In genomic region chr8:105623679-105624245, GRCm38 (mm10) we compare ENCODE assay signal across 11 mouse cellular contexts. TPM values are rescaled to one million over a fixed set of nuclear protein-coding genes. Genes with fewer than 3 reads are reported as not detected.
DNase-seq lines count a peak whose midpoint lies in the region; ATAC-seq and TF ChIP-seq lines count a peak whose summit lies in the region.
"Had no signal": no experiment of that assay in that cellular context is flagged by ENCODE, and none has a peak within 500 bp of the region (broad histone marks: within the 10 kb centered on the region; RNA-seq: fewer than 3 reads in every experiment).

No protein-coding gene starts in this region.

- no peak for ATAC-seq in forebrain, embryonic 13.5 days
- ATAC-seq in forebrain, embryonic 14.5 days = no peak

- no peak overlapping the region for H3K4me2 ChIP-seq in forebrain, embryonic 13.5 days
- H3K4me2 ChIP-seq in forebrain, embryonic 14.5 days (ENCODE audit: low read length) = no peak overlapping the region

- DNase-seq in forebrain, embryonic 14.5 days (ENCODE audit: low spot score) = no peak
- peak; percentile 4 for DNase-seq in layer of hippocampus, adult 11-12 months (ENCODE audit: low spot score)
- no peak for DNase-seq in layer of hippocampus, postnatal 14 days (ENCODE audit: low spot score in 2 of 2)
- no peak for DNase-seq in embryonic facial prominence, embryonic 10.5 days (ENCODE audit: low spot score)
- no peak for DNase-seq in right cerebral cortex, postnatal 36 days (ENCODE audit: low spot score in 2 of 2)
- no peak for DNase-seq in lung, postnatal 25 days (ENCODE audit: low spot score)
- DNase-seq: adrenal gland, postnatal 25 days had no signal

- H3K9me3 ChIP-seq in forebrain, embryonic 13.5 days (replicated peaks) = no peaks in the 10 kb centered on the region
- H3K9me3 ChIP-seq in forebrain, embryonic 14.5 days (replicated peaks; ENCODE audit: control insufficient read depth, low read length) = no peaks in the 10 kb centered on the region
- no peaks in the 10 kb centered on the region for H3K9me3 ChIP-seq in embryonic facial prominence, embryonic 10.5 days

- no peaks in the 10 kb centered on the region for H3K27me3 ChIP-seq in forebrain, embryonic 13.5 days
- H3K27me3 ChIP-seq in forebrain, embryonic 14.5 days (replicated peaks; ENCODE audit: control insufficient read depth, insufficient read depth, low read length) = no peaks in the 10 kb centered on the region
- no peaks in the 10 kb centered on the region for H3K27me3 ChIP-seq in embryonic facial prominence, embryonic 10.5 days (replicated peaks; ENCODE audit: low read depth, poor library complexity, severe bottlenecking)

- H3K9ac ChIP-seq in forebrain, embryonic 13.5 days = peak overlapping the region; percentile 30; the same call in 1 of the 2 replicates
- H3K9ac ChIP-seq in forebrain, embryonic 14.5 days (ENCODE audit: low read length) = no peak overlapping the region

- H3K4me3 ChIP-seq in forebrain, embryonic 13.5 days = no peak overlapping the region
- no peak overlapping the region for H3K4me3 ChIP-seq in forebrain, embryonic 14.5 days (ENCODE audit: low read depth, low read length)
- peak overlapping the region; percentile 11; the same call in 1 of the 2 replicates for H3K4me3 ChIP-seq in embryonic facial prominence, embryonic 10.5 days
- H3K4me3 ChIP-seq in olfactory bulb, adult 2 months (ENCODE audit: insufficient read depth, low read depth, low read length) = no peak overlapping the region

- no peak overlapping the region for H3K27ac ChIP-seq in forebrain, embryonic 13.5 days
- H3K27ac ChIP-seq in forebrain, embryonic 14.5 days (ENCODE audit: low read depth, low read length) = no peak overlapping the region
- peak overlapping the region; percentile 27 for H3K27ac ChIP-seq in embryonic facial prominence, embryonic 10.5 days (replicated peaks)
- H3K27ac ChIP-seq in olfactory bulb, adult 2 months (ENCODE audit: insufficient read depth, low read depth, low read length) = peak overlapping the region; percentile 21; the same call in 1 of the 2 replicates

- WGBS in forebrain, embryonic 13.5 days = 54% methylated on average over 7 of the region's 7 CpGs
- 65% methylated on average over 7 of the region's 7 CpGs for WGBS in forebrain, embryonic 14.5 days
- 58% methylated on average over 7 of the region's 7 CpGs for whole genome bisulfite sequencing in embryonic facial prominence, embryonic 10.5 days
- WGBS in olfactory bulb, adult 2 months = 65% methylated on average over 7 of the region's 7 CpGs

- no peak for TF ChIP-seq CTCF in olfactory bulb, adult 2 months (IDR thresholded peaks at IDR 0.05; ENCODE audit: insufficient read depth, low read depth, low read length)

- H3K36me3 ChIP-seq in forebrain, embryonic 13.5 days (ENCODE audit: poor library complexity, severe bottlenecking) = peaks cover 35% of the 10 kb centered on the region
- H3K36me3 ChIP-seq in forebrain, embryonic 14.5 days (ENCODE audit: control insufficient read depth, insufficient read depth, low read length) = peaks cover 48% of the 10 kb centered on the region
- H3K36me3 ChIP-seq in embryonic facial prominence, embryonic 10.5 days (replicated peaks) = peaks cover 46% of the 10 kb centered on the region

- TF ChIP-seq POLR2A in olfactory bulb, adult 2 months (IDR thresholded peaks at IDR 0.05; ENCODE audit: insufficient read depth, low read depth, low read length) = no peak

- H3K4me1 ChIP-seq in forebrain, embryonic 13.5 days = peaks cover 37% of the 10 kb centered on the region
- peaks cover 6% of the 10 kb centered on the region for H3K4me1 ChIP-seq in forebrain, embryonic 14.5 days (ENCODE audit: control insufficient read depth, insufficient read depth, low read length)
- H3K4me1 ChIP-seq in embryonic facial prominence, embryonic 10.5 days = peaks cover 44% of the 10 kb centered on the region
- peaks cover 34% of the 10 kb centered on the region for H3K4me1 ChIP-seq in olfactory bulb, adult 2 months (ENCODE audit: control insufficient read depth, insufficient read depth, low read length)

RNA-seq across cellular contexts. Expression of gene Ctcf, which starts 12.6 kb away (rescaled TPM):
- 165 and 173 TPM in 2 replicates for polyA plus RNA-seq in forebrain, embryonic 13.5 days (2015; fragmentation: Nextera tagmentation; extraction: Ambion mirVana)
- 100 and 108 TPM in 2 replicates for polyA plus RNA-seq in forebrain, embryonic 14.5 days (2014; fragmentation: Nextera tagmentation; extraction: Ambion mirVana)
- 10 to 100 TPM; 60.4 to 64.1 TPM for total RNA-seq in layer of hippocampus, postnatal 14 days (2021)
- polyA plus RNA-seq in embryonic facial prominence, embryonic 10.5 days (2016; fragmentation: Nextera tagmentation; extraction: Ambion mirVana) = 136 and 137 TPM in 2 replicates
- polyA plus RNA-seq in olfactory bulb, adult 2 months (2012; ENCODE audit: insufficient read depth, insufficient read length, low replicate concordance, missing spikeins) = 898 TPM in 1 of 2 replicates, not detected in the other

RNA-seq across cellular contexts. Expression of gene Agrp, which starts 13.4 kb away (rescaled TPM):
- polyA plus RNA-seq in forebrain, embryonic 13.5 days (2015; fragmentation: Nextera tagmentation; extraction: Ambion mirVana) = 0.62 and 0.88 TPM in 2 replicates
- 0.72 and 1.8 TPM in 2 replicates for polyA plus RNA-seq in forebrain, embryonic 14.5 days (2014; fragmentation: Nextera tagmentation; extraction: Ambion mirVana)
- not detected for total RNA-seq in layer of hippocampus, postnatal 14 days (2021)
- polyA plus RNA-seq in embryonic facial prominence, embryonic 10.5 days (2016; fragmentation: Nextera tagmentation; extraction: Ambion mirVana) = 0.59 and 0.64 TPM in 2 replicates
- polyA plus RNA-seq in olfactory bulb, adult 2 months (2012; ENCODE audit: insufficient read depth, insufficient read length, low replicate concordance, missing spikeins) = not detected in 2 replicates
- total RNA-seq: liver, adult 2 months; neutrophil, adult 5-6 weeks had no signal
- polyA plus RNA-seq: liver, adult 2 months had no signal

RNA-seq across cellular contexts. Expression of gene Ripor1, which starts 18.7 kb away (rescaled TPM):
- polyA plus RNA-seq in forebrain, embryonic 13.5 days (2015; fragmentation: Nextera tagmentation; extraction: Ambion mirVana) = 17.6 and 20.6 TPM in 2 replicates
- 14.9 and 21.7 TPM in 2 replicates for polyA plus RNA-seq in forebrain, embryonic 14.5 days (2014; fragmentation: Nextera tagmentation; extraction: Ambion mirVana)
- 10 to 100 TPM; 81.6 to 86.9 TPM for total RNA-seq in layer of hippocampus, postnatal 14 days (2021)
- polyA plus RNA-seq in embryonic facial prominence, embryonic 10.5 days (2016; fragmentation: Nextera tagmentation; extraction: Ambion mirVana) = 13.5 and 15.9 TPM in 2 replicates
- not detected in 2 replicates for polyA plus RNA-seq in olfactory bulb, adult 2 months (2012; ENCODE audit: insufficient read depth, insufficient read length, low replicate concordance, missing spikeins)

RNA-seq across cellular contexts. Expression of gene Atp6v0d1, which starts 57.9 kb away (rescaled TPM):
- polyA plus RNA-seq in forebrain, embryonic 13.5 days (2015; fragmentation: Nextera tagmentation; extraction: Ambion mirVana) = 136 and 152 TPM in 2 replicates
- 194 and 211 TPM in 2 replicates for polyA plus RNA-seq in forebrain, embryonic 14.5 days (2014; fragmentation: Nextera tagmentation; extraction: Ambion mirVana)
- total RNA-seq in layer of hippocampus, postnatal 14 days (2021) = 100 to 1,000 TPM; 321 to 323 TPM
- 64.7 and 64.9 TPM in 2 replicates for polyA plus RNA-seq in embryonic facial prominence, embryonic 10.5 days (2016; fragmentation: Nextera tagmentation; extraction: Ambion mirVana)
- polyA plus RNA-seq in olfactory bulb, adult 2 months (2012; ENCODE audit: insufficient read depth, insufficient read length, low replicate concordance, missing spikeins) = not detected in 2 replicates

Comparison
In these comparisons a context has a peak if more than half of its experiments do, and no peak if none do; other contexts are left out.
1. H3K27ac ChIP-seq: peak in embryonic facial prominence, embryonic 10.5 days (single experiment) and olfactory bulb, adult 2 months (single experiment); none in forebrain, embryonic 13.5 days (single experiment) and forebrain, embryonic 14.5 days (single experiment).